Mouse (Mus musculus) erythroid progenitor cell, adult 5-6 weeks (primary cell): ENCODE data around the gene Nav2. TPM values are rescaled to one million over a fixed set of nuclear protein-coding genes. Genes with fewer than 3 reads are reported as not detected.

Experiments
- ATAC-seq: replicated peaks from 2 replicates; pipeline ENCODE4 v1.8.0; 2016; ENCODE audit warnings: moderate number of reproducible peaks, mild to moderate bottlenecking, moderate TSS enrichment, inconsistent platforms; ENCODE audit not compliant: poor library complexity, low FRiP score, severe bottlenecking
- total RNA-seq, 2 experiments: library from RNA; stranded (forward) in 1 of 2; stranded (reverse) in 1 of 2; fragments of 150-400 nt in 1 of 2; fragments of 186-747, 209-891 nt in 1 of 2; gene quantifications; 2 replicates each; pipeline versions ENCODE4 v1.2.3 to v1.2.4; 2015 to 2017; ENCODE audit warnings: low replicate concordance in 2 of 2

Nav2 gene
- total RNA-seq, 2 experiments from 2014 or later: 3.1 to 29.8 TPM

DNA sequence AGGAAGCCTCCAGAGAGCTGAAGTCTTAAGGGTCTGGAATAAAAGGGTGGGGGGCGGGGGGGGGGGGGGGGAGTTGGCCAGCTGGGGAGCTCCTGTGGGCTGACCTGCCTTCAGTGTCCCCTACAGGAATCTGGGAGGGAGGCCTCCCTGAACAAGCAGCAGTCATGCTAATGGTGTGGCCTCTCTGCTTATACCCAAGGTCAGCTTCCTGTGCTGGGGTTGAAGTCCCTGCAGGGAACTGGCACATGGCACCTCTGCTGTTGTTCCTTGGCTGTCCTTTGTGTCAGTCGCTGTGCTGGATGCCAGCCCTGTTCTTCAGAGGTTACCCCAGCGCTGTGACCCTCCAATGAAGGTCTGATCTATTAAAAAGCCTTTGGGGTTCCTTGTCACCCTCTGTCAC is 596.5 kb downstream of the Nav2 start:
- no peak for ATAC-seq

- ATAC-seq: no peak
Observed at GRCm38 (mm10) chr7:49506085-49506820, 597.7 kb downstream of the Nav2 start.

- no peak for ATAC-seq
Observed at GRCm38 (mm10) chr7:49507943-49508506, 599.5 kb downstream of the Nav2 start.

DNA sequence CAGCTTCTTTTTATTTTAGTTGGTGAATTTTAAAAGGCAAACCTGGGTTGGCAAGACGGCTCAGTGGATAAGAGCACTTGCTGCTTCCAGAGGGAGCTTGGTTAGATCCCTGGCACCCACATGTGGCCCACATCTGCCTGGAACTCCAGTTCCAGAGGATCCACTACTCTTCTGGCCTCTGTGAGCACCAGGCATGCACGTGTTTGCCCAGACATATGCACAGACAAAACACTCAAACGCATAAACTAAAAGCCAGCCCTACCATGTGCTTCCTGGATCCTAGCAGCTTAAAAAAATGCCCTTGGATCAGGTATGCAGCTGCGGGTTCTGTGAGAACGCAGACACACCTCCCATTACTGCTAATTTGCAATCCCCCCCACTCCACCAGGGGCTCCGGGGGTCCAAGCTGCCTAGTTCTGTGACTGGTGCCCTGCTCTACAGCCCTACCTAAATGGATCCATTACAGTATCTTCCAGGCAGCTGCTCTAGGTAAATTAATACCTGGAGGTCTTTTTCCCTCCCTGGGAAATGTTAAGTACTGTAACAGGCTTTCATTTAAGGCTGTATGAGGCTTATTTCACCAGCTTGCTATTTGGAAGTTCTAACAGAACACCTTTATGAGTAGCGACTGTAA is 603.4 kb downstream of the Nav2 start:
- no peak for ATAC-seq

GRCm38 (mm10) chr7:49513763-49514437 is 605.4 kb downstream of the Nav2 start:
- ATAC-seq: no peak

- ATAC-seq: no peak
Observed at GRCm38 (mm10) chr7:49515012-49515411, 606.5 kb downstream of the Nav2 start.

- ATAC-seq: no peak
Observed at GRCm38 (mm10) chr7:49520504-49520903, 612.0 kb downstream of the Nav2 start.

DNA sequence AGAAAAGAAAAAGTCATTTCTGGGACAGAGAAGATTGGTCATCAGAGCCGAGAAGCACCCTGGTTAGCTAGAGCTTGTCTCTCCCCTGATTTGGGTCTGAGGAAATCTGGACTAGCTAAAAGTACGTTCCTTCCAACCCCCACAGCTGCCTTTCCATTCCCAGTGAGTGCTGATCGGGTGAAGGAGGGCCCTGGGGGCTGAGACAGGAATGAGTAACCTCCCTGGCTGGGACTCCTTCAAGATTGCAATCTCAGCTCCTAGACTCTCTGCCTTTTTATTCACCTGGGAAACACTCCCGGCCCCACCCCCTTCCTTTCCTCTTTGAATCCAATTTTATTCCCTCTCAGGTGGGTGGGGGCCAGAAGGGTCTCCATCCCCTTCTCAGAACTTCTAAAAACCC is 612.8 kb downstream of the Nav2 start:
- no peak for ATAC-seq

DNA sequence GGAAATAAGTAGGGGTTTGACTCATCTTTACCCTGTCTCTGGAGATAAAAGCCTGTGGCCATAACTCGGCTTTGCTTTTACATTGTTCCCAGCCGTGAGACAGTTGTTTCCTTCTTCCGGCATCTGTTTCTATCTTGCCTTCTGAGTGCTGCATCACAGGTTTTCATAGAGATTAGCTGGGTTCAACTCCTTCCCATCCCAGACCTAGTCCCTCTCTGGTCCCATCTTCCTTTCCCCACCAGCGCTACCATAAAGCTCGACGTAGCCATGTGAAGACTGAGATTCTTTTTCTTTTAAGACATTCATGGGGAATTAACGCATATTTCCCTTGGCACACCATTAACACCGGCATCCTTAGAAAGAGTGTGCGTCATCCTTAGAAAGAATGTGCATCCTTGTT is 613.5 kb downstream of the Nav2 start:
- no peak for ATAC-seq

DNA sequence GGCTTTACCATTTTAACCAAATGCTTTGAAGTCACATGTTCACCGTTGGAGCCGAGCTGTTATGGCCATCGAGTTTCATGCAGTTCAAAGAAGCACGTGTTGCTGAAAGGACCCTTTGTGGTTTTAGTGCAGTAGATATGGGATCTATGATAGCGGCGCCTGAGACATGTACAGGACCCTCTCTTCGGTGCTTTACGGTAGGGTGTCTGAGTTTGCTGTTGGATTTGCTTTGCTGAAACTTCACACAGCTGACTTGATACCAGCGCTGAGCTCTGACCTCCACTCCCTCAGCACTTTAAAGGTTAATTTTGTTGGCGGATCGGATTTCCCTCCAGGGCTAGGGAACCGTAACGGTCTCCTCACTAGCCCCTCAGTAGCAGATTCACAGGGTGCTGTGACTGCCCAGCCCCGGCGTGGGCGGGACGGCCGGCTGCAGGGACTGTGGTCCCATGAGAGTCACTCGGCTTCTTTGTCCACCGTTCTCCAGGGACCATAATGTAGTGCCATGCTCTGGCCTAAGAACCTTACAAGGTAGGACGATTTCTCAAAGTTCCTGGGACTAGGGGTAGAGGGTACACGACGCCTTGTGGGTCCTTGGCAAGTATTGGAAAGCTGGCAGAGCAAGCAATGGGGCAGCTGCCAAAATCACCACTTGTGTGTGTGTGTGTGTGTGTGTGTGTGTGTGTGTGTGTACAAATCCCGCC is 614.0 kb downstream of the Nav2 start:
- no peak for ATAC-seq

DNA sequence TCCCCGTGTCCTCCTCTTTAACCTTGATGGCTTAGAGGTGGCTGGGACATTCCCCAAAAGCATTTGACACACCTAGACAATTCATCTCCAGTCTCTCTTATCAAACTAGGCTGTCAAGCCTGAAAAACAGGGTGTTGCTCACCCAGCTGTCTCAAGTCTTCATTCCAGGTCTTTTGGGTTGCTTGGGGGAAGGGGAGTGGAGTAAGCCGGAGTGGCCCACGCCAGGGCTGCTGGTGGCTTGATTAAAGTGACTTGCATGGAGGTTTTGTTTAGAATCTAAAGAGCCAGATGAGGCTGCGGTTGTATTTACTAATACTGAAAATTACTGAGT is 614.6 kb downstream of the Nav2 start:
- no peak for ATAC-seq

DNA sequence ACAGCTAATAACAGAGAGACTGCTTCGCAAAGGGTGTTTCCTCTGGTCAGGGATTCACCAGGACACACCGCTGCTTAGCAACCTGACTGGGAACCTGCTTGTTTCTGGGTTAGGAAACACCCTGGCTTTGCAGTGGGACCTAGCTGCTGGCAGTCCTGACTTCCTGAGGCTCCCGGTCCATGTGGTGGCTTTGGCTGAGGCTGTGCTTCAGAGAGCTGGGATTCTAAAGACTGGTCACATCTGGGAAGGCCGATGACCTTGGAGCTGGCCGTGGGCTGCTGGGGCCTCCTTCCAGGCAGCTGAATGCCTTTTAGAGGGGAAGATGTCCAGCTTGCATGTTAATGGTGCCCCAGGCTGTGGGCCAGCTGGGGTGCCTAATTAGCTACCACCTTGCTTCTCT is 615.2 kb downstream of the Nav2 start:
- ATAC-seq: no peak

DNA sequence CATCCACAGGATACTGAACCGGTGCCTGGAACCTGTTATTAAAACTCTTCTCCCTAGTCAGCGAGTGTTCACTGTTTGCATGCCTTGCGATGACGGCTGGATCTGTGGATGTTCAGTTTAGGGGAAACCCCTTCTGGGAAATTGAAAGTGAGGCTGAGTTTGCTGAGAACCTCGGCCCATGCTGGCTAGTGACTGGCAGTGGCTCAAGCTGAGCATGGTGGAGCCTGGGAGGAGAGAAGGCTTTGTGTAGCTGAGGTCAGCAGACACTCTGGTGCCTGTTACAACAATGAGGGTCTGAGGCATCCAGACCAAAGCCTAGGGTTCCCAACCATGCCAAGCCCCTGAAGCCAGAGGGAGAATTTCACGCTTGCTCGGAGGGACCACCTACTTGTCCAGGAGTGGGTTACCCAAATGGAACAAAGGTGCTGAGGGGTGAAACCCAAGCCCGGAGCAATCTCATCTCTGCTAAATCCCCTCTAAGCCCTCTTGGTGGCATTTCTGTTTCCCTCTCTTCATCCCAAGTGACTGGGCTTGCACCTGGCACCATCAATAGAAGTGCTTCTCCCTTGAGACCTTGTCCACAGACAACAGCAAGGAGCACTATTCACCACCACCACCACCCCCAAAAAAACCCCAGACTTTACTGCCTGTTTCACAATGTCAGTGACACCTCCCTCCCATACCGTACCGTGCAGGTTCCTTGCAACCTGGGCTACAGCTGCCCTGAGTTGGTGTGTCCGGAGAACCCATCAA is 617.0 kb downstream of the Nav2 start:
- no peak for ATAC-seq

- ATAC-seq: no peak
Observed at GRCm38 (mm10) chr7:49526101-49526499, 617.6 kb downstream of the Nav2 start.

DNA sequence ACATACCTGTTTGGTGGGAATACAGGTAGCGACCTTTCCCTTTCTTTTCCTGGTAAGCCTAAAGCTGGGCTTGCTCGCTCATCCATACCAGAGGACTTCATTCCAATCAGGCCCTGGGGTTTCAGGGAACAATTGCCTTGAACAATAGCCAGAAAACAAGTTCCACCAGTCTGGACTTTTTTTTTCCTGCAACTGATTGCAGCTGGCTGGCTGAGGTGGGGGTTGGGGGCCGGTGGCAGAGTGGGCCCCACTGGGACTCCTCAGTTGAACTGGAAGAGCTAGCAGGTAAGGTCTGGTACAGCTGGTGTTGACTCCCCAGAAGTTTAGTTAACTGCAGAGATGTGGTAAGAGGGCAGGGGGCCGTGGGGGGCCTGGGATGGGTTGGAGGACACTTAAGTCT is 619.0 kb downstream of the Nav2 start:
- ATAC-seq: no peak

DNA sequence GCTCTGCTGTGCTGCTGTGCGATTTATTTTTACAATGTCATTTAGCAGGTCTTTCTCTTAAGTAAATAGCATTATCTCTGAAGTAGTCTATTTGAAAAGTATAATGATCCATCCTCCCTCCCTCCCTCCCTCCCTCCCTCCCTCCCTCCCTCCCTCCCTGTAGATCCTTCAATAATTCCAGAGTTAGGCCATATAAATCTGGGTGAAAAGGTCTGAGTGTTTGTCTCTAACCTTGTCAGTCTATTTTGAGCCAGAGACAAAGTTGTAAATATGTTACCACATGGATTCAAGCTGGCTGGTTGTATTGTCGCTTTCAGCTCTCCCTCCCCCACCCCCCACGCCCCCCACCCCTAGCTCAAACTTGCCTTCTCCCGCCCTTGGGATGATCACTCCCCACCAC is 619.4 kb downstream of the Nav2 start:
- ATAC-seq: no peak

GRCm38 (mm10) chr7:49529498-49529897 is 621.0 kb downstream of the Nav2 start:
- ATAC-seq: no peak

- ATAC-seq: no peak
Observed at GRCm38 (mm10) chr7:49533571-49533970, 625.1 kb downstream of the Nav2 start.

- no peak for ATAC-seq
Observed at GRCm38 (mm10) chr7:49534208-49534607, 625.7 kb downstream of the Nav2 start.

DNA sequence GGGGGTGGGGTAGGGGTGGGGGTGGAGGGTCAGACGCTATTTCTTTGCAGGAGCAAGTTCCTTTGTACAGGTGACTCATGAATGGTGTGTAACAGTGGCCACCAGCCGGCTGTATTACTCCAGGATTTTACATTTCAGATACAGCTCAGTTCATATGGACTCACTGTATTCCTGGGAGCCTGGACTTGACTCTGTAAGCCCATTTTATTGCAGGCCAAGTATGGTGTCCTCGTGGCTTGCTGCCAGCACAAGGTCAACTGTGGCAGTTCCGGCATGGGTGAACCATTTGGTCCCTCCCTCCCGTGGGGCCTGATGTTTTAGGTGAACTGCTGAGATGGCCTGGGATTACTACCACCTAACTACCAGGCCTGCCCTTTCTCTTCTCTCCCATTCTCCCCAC is 629.8 kb downstream of the Nav2 start:
- ATAC-seq: no peak
